Mouse (Mus musculus): ENCODE data around the gene Jph4.
A peak's percentile ranks its signal among the peaks of the same experiment; 100 is the strongest.

The Jph4 gene

GRCm38 (mm10) chr14:55095263-55095662 is 21.5 kb downstream of the Jph4 start:
- DNase-seq (ENCODE audit: low read depth, low spot score), result no peak

GRCm38 (mm10) chr14:55094704-55095231 is 22.0 kb downstream of the Jph4 start, which contains the start of gene Thtpa:
Thtpa (plus strand) TSS chr14:55094784.
- peak; percentile 54 for DNase-seq (ENCODE audit: low read depth, low spot score)

GRCm38 (mm10) chr14:55093927-55094326 is 22.8 kb downstream of the Jph4 start:
- DNase-seq (ENCODE audit: low read depth, low spot score), result no peak

GRCm38 (mm10) chr14:55092011-55092577 is 24.6 kb downstream of the Jph4 start, which contains the start of gene Zfhx2:
Zfhx2 (minus strand) TSS chr14:55092324.
- peak; percentile 86 for DNase-seq (ENCODE audit: low read depth, low spot score)

GRCm38 (mm10) chr14:55091209-55091865 is 25.4 kb downstream of the Jph4 start:
- no peak for DNase-seq (ENCODE audit: low read depth, low spot score)

GRCm38 (mm10) chr14:55089199-55089947 is 27.4 kb downstream of the Jph4 start:
- DNase-seq (ENCODE audit: low read depth, low spot score), result no peak

- DNase-seq (ENCODE audit: low read depth, low spot score), result no peak
Observed at GRCm38 (mm10) chr14:55086009-55086514, 30.7 kb downstream of the Jph4 start.

GRCm38 (mm10) chr14:55085324-55086008 is 31.3 kb downstream of the Jph4 start:
- DNase-seq (ENCODE audit: low read depth, low spot score), result no peak

- no peak for DNase-seq (ENCODE audit: low read depth, low spot score)
Observed at GRCm38 (mm10) chr14:55083481-55083880, 33.3 kb downstream of the Jph4 start.

GRCm38 (mm10) chr14:55081105-55081504 is 35.6 kb downstream of the Jph4 start:
- no peak for DNase-seq (ENCODE audit: low read depth, low spot score)

GRCm38 (mm10) chr14:55079214-55079970 is 37.3 kb downstream of the Jph4 start:
- DNase-seq (ENCODE audit: low read depth, low spot score), result no peak

- no peak for DNase-seq (ENCODE audit: low read depth, low spot score)
Observed at GRCm38 (mm10) chr14:55078366-55078989, 38.3 kb downstream of the Jph4 start.

- no peak for DNase-seq (ENCODE audit: low read depth, low spot score)
Observed at GRCm38 (mm10) chr14:55077481-55078365, 39.0 kb downstream of the Jph4 start.

GRCm38 (mm10) chr14:55076956-55077355 is 39.8 kb downstream of the Jph4 start:
- no peak for DNase-seq (ENCODE audit: low read depth, low spot score)

- DNase-seq (ENCODE audit: low read depth, low spot score), result no peak
Observed at GRCm38 (mm10) chr14:55076224-55076623, 40.5 kb downstream of the Jph4 start.

GRCm38 (mm10) chr14:55074416-55074815 is 42.3 kb downstream of the Jph4 start:
- DNase-seq (ENCODE audit: low read depth, low spot score), result no peak

GRCm38 (mm10) chr14:55071756-55072155 is 45.0 kb downstream of the Jph4 start:
- no peak for DNase-seq (ENCODE audit: low read depth, low spot score)

GRCm38 (mm10) chr14:55066042-55066441 is 50.7 kb downstream of the Jph4 start:
- DNase-seq (ENCODE audit: low read depth, low spot score), result no peak

- no peak for DNase-seq (ENCODE audit: low read depth, low spot score)
Observed at GRCm38 (mm10) chr14:55065391-55065790, 51.3 kb downstream of the Jph4 start.
